Mouse (Mus musculus) testis, adult 2 months (tissue): ENCODE measurements at regions not wholly inside any gene's neighbourhood (a gene's known extent, or its start where the extent isn't known, plus 50 kb on each side); places are given as distances from the start of the nearest gene placed in this dataset.

ENCODE experiments used
- CTCF ChIP-seq: fragments of 200-500 bp; IDR thresholded peaks from 2 replicates; pipeline ENCODE4 v1.5.1; 2012; ENCODE audit warnings: low read depth, mild to moderate bottlenecking, inconsistent platforms, low read length, moderate library complexity; ENCODE audit not compliant: control insufficient read depth, insufficient read depth, insufficient replicate concordance
- POLR2A ChIP-seq: fragments of 200-500 bp; IDR thresholded peaks from 2 replicates; pipeline ENCODE4 v1.6.1; 2012; ENCODE audit warnings: low read depth, mild to moderate bottlenecking, inconsistent platforms, low read length, moderate library complexity; ENCODE audit not compliant: control insufficient read depth

- TF ChIP-seq POLR2A, result no peak
- TF ChIP-seq CTCF, result no peak
Measured at GRCm38 (mm10) chr2:134080148-134080547, 474.0 kb downstream of the Hao1 start.
